Mouse (Mus musculus): ENCODE results near the gene Ncoa5.

DNA sequence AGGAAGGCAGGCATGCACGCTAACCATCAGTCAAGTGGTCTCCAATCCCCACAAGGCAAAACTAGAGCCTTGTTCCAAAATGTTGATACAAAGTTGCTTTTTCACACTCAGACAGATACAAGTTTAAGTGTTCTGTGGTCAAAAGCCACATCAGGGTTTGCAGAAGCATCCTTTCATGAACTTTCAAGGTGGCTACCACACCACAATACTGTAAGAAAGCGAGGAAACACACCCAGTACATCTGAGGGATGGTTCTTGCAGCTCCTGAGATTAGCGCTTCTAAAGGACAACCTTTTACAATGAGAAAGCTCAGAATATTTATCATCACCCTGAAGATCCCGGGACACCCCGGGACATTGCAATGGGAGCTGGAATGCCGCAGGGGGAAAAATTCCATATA lies 1.4 kb downstream of the Ncoa5 start:
- TF ChIP-seq CTCF (IDR thresholded peaks at IDR 0.05; ENCODE audit: low read depth, low read length) (no peak), POLR2A (IDR thresholded peaks at IDR 0.05; ENCODE audit: borderline replicate concordance, low read depth, low read length) (no peak)
